Mouse (Mus musculus) forebrain, embryonic 15.5 days (tissue): ENCODE measurements around the gene Zfp988. TPM values are rescaled to one million over a fixed set of nuclear protein-coding genes. Genes with fewer than 3 reads are reported as not detected.
"Not testable (repeated sequence)": the region's sequence is repeated elsewhere in the genome, so short reads cannot be mapped to it uniquely, and the experiment has no call there.

Source experiments
- ATAC-seq: fragments of 200-750 bp; cut with Nextera tagmentation; replicated peaks from 2 replicates; pipeline ENCODE4 v1.8.0; 2017; ENCODE audit warnings: mild to moderate bottlenecking, moderate TSS enrichment, moderate library complexity
- H3K27ac ChIP-seq: fragments of 300-500 bp; sonication (generic); replicated peaks from 2 replicates; pipeline ENCODE4 v1.5.1; 2015; ENCODE audit warnings: mild to moderate bottlenecking, inconsistent platforms
- H3K27me3 ChIP-seq: fragments of 300-500 bp; sonication (generic); 2 replicates; pipeline ENCODE4 v1.6.1; 2015; ENCODE audit warnings: inconsistent platforms
- H3K36me3 ChIP-seq: fragments of 300-500 bp; sonication (generic); 2 replicates; pipeline ENCODE4 v1.6.1; 2015; ENCODE audit warnings: mild to moderate bottlenecking, inconsistent platforms
- H3K4me1 ChIP-seq: fragments of 300-500 bp; sonication (generic); 2 replicates; pipeline ENCODE4 v1.6.1; 2015; ENCODE audit warnings: inconsistent platforms
- H3K4me2 ChIP-seq: fragments of 300-500 bp; sonication (generic); replicated peaks from 2 replicates; pipeline ENCODE4 v1.6.1; 2015; ENCODE audit warnings: mild to moderate bottlenecking, inconsistent platforms
- H3K4me3 ChIP-seq: fragments of 300-500 bp; sonication (generic); 2 replicates; pipeline ENCODE4 v1.5.1; 2015; ENCODE audit warnings: mild to moderate bottlenecking, inconsistent platforms
- H3K9ac ChIP-seq: fragments of 300-500 bp; sonication (generic); replicated peaks from 2 replicates; pipeline ENCODE4 v1.6.1; 2015; ENCODE audit warnings: mild to moderate bottlenecking, inconsistent platforms
- H3K9me3 ChIP-seq: fragments of 300-500 bp; sonication (generic); 2 replicates; pipeline ENCODE4 v1.6.1; 2016; ENCODE audit warnings: inconsistent platforms
- WGBS: fragments of 180-500 bp; shearing (Covaris S2); methylation state at CpG from one replicate; pipeline ENCODE4 v1.1.7; 2015; ENCODE audit warnings: mixed read lengths; 5-methylcytosine and 5-hydroxymethylcytosine counted together
- polyA plus RNA-seq: library from polyadenylated mRNA; unstranded; fragments of >200 nt; fragmentation: Nextera tagmentation; extraction: Ambion mirVana; gene quantifications from 2 replicates; pipeline ENCODE4 v1.2.1, GENCODE M21; 2015

The Zfp988 gene
- polyA plus RNA-seq, 1 experiment from 2014 or later = not detected

- not testable (repeated sequence) for H3K27ac ChIP-seq, H3K9ac ChIP-seq, H3K27me3 ChIP-seq, H3K4me3 ChIP-seq, H3K4me1 ChIP-seq, H3K36me3 ChIP-seq, H3K4me2 ChIP-seq
- 26% methylated on average over 1 of the region's 1 CpGs for WGBS
- peaks cover 69% of the 10 kb centered on the region for H3K9me3 ChIP-seq
- 0 out of 2 replicates have a peak, but pooled peaks have one; percentile 16 for ATAC-seq
These were observed 30.4 kb downstream of the Zfp988 start for GRCm38 (mm10) chr4:147335691-147336367.

GRCm38 (mm10) chr4:147336368-147337195, 31.1 kb downstream of the Zfp988 start:
- ATAC-seq = 0 out of 2 replicates have a peak, but pooled peaks have one; percentile 46
- WGBS = 70% methylated on average over 6 of the region's 6 CpGs
- not testable (repeated sequence) for H3K4me1 ChIP-seq, H3K4me3 ChIP-seq, H3K4me2 ChIP-seq, H3K36me3 ChIP-seq, H3K27ac ChIP-seq, H3K9ac ChIP-seq, H3K27me3 ChIP-seq
- H3K9me3 ChIP-seq = peaks cover 70% of the 10 kb centered on the region

DNA sequence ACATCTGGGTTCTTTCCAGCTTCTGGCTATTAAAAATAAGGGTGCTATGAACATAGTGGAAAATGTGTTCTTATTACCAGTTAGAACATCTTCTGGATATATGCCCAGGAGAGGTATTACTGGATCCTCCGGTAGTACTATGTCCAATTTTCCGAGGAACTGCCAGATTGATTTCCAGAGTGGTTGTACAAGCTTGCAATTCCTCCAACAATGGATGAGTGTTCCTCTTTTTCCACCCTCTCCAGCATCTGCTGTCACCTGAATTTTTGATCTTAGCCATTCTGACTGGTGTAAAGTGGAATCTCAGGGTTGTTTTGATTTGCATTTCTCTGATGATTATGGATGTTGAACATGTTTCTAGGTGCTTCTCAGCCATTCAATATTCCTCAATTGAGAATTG, 32.0 kb downstream of the Zfp988 start:
- not testable (repeated sequence) for H3K4me2 ChIP-seq

GRCm38 (mm10) chr4:147338032-147338610, 32.6 kb downstream of the Zfp988 start:
- Histone ChIP-seq H3K4me3 (no peak overlapping the region), H3K4me1 (no peaks in the 10 kb centered on the region), H3K4me2 (no peak overlapping the region), H3K9me3 (peaks cover 72% of the 10 kb centered on the region), H3K9ac (no peak overlapping the region), H3K36me3 (no peaks in the 10 kb centered on the region), H3K27ac (no peak overlapping the region), H3K27me3 (no peaks in the 10 kb centered on the region)
- 72% methylated on average over 5 of the region's 5 CpGs for WGBS
- ATAC-seq = no peak

More for the DNA sequence above, 32.0 kb downstream of the Zfp988 start:
- ATAC-seq, H3K27me3 ChIP-seq, H3K36me3 ChIP-seq, H3K27ac ChIP-seq, H3K4me3 ChIP-seq, H3K4me1 ChIP-seq, H3K9ac ChIP-seq: not testable (repeated sequence)
- H3K9me3 ChIP-seq = peaks cover 71% of the 10 kb centered on the region
- 88% methylated on average over 2 of the region's 2 CpGs for WGBS

- H3K9ac ChIP-seq, H3K27ac ChIP-seq, H3K4me3 ChIP-seq, H3K4me1 ChIP-seq, ATAC-seq, H3K36me3 ChIP-seq, H3K27me3 ChIP-seq, H3K4me2 ChIP-seq: not testable (repeated sequence)
- WGBS = 77% methylated on average over 3 of the region's 3 CpGs
- peaks cover 75% of the 10 kb centered on the region for H3K9me3 ChIP-seq
These were observed 33.2 kb downstream of the Zfp988 start for GRCm38 (mm10) chr4:147338706-147339105.

DNA sequence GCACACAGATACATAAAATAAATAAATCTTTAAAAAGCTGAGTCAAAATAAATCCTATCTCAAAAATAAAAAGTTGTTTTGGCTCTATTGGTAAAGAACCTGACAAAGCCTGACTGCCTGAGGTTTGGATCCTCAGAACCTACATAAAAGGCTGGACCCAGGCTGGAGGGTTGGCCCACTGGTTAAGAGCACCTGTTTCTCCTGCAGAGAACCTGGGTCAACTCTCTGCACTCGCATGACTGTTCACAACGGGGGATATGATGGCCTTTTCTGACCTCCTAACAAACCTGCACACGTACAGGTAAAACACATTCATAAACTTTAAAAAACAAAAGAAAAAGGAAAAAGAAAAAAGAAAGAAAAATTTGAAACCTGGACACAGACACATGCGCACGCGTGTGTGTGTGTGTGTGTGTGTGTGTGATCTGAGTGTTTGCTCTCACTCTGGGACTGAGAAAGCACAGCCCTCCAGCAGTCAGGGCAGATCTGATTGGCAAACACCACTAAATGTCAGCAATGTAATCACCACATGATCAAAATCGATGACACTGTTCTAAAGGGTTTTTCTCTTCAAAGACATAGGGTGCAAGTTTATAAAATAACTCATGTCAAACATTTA, 34.2 kb downstream of the Zfp988 start:
- not testable (repeated sequence) for H3K9ac ChIP-seq, ATAC-seq, H3K36me3 ChIP-seq, H3K27me3 ChIP-seq, H3K4me1 ChIP-seq, H3K4me2 ChIP-seq, H3K27ac ChIP-seq, H3K4me3 ChIP-seq
- WGBS = 72% methylated on average over 7 of the region's 7 CpGs
- peaks cover 70% of the 10 kb centered on the region for H3K9me3 ChIP-seq

- ATAC-seq, H3K9ac ChIP-seq, H3K36me3 ChIP-seq, H3K4me3 ChIP-seq, H3K4me2 ChIP-seq, H3K27me3 ChIP-seq, H3K4me1 ChIP-seq, H3K27ac ChIP-seq: not testable (repeated sequence)
- H3K9me3 ChIP-seq = peaks cover 69% of the 10 kb centered on the region
- 65% methylated on average over 3 of the region's 3 CpGs for WGBS
These were observed 34.8 kb downstream of the Zfp988 start for GRCm38 (mm10) chr4:147340236-147340635.

- H3K27me3 ChIP-seq, ATAC-seq, H3K9ac ChIP-seq, H3K4me2 ChIP-seq, H3K36me3 ChIP-seq, H3K4me3 ChIP-seq, H3K27ac ChIP-seq, H3K4me1 ChIP-seq: not testable (repeated sequence)
- peaks cover 63% of the 10 kb centered on the region for H3K9me3 ChIP-seq
- WGBS = 84% methylated on average over 3 of the region's 3 CpGs
These were observed 35.4 kb downstream of the Zfp988 start for GRCm38 (mm10) chr4:147340876-147341275.

DNA sequence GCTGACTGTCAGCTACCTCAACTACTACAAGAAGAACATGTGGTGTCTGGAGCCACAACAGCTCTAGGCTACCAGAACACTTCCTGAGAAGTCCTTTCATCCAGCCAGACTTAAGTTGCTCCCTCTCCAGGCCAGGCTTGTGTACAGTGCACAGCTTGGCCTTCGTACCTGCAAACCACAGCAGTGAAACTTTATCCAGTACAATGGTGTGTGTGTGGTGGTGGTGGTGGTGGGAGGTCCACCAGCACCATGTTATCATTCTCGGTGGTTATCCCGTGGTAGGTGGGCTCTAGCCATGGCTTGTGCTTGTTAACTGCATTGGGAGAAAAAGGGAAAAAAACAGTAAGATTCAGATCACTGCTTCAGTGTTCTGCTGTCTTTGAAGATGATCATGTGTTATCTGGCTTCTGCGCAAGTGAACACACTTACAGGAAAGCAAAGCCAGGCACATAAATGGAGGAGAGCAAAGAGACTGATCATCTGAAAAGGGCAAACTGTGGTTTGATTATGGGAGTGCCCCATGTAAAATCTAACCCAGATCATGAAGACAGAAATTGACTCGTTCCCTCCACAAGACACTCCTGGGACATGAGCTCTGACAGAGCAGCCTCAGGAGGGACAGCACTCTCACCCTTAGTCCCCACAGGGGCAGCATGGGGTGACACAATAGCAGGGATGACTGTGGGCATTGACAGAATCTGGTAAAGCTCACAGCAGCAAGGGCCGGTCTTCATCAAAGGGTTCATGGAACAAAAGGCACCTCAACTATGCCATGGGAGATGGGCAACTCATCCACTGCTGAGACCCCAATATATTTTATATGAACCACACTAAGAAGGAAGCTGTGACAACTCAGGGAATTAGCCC, 37.8 kb downstream of the Zfp988 start:
- H3K27ac ChIP-seq, H3K4me2 ChIP-seq, H3K4me3 ChIP-seq, H3K36me3 ChIP-seq, H3K4me1 ChIP-seq, H3K9ac ChIP-seq, H3K27me3 ChIP-seq: not testable (repeated sequence)
- 72% methylated on average over 6 of the region's 6 CpGs for WGBS
- peak; percentile 73 for ATAC-seq
- peaks cover 57% of the 10 kb centered on the region for H3K9me3 ChIP-seq

DNA sequence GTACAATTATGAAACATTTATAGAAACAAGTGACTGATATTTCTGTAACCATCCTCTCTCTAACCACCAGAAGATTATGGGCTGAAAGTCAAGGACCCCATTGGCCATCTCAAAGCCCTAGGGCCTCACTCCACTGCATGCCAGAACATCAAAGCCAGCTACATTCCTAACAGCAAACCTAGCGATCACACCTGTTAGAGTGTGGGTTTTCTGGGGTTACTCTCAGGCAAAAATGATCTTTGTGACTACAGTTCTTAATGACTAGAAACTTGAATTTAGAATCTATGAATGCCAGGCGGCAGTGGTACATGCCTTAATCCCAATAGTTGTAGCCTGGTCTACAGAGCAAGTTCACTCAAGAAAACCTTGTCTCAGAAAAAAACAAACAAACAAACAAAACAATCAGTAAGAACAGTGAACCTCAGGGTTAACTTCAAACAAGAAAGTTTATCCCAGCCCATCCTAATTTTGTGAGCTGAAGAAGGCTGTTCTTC, 39.6 kb downstream of the Zfp988 start:
- H3K36me3 ChIP-seq, H3K27me3 ChIP-seq, H3K4me2 ChIP-seq, ATAC-seq, H3K4me3 ChIP-seq, H3K9ac ChIP-seq, H3K4me1 ChIP-seq, H3K27ac ChIP-seq: not testable (repeated sequence)
- WGBS = 90% methylated on average over 2 of the region's 2 CpGs
- H3K9me3 ChIP-seq = peaks cover 57% of the 10 kb centered on the region

DNA sequence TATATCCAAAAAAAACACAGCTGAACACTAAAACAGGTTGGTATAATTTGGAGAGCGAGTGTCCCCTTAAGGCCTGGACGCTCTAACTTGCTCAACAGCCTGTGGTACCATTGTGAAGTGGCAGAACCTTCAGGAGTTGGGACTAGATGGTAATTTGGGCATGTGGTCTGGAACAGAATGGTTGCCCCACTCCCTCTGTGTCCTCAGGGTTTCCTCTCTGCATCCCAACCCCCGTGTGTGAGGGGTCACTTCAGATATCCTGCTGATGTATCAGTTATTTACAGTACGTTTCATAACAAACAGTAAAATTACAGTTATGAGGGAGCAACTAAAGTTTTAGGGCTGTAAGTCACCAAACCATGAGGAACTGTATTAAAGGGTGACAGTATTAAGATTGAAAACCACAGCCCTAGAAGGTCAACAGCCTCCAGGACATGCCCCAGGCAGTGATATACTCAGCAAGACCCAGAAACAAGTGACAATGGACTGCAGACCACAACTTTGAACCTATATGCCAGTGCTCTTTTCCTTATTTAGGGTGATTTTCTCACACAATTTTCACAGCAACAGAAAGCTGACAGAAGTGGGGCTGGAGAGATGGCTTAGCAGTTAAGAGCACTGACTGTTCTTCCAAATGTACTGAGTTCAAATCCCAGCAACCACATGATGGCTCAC, 41.0 kb downstream of the Zfp988 start:
- peaks cover 63% of the 10 kb centered on the region for H3K9me3 ChIP-seq
- not testable (repeated sequence) for H3K9ac ChIP-seq

More for the DNA sequence above, 41.0 kb downstream of the Zfp988 start:
- not testable (repeated sequence) for H3K4me2 ChIP-seq, H3K4me1 ChIP-seq, H3K36me3 ChIP-seq, H3K27me3 ChIP-seq, ATAC-seq, H3K4me3 ChIP-seq, H3K27ac ChIP-seq
- 70% methylated on average over 4 of the region's 4 CpGs for WGBS
